Mouse (Mus musculus) cerebellum, adult 9-10 months (tissue): ENCODE data around the gene Nav3.

Experiments
- DNase-seq: peaks from one replicate; pipeline ENCODE4 v3.0.0; 2022

Nav3 gene

DNA sequence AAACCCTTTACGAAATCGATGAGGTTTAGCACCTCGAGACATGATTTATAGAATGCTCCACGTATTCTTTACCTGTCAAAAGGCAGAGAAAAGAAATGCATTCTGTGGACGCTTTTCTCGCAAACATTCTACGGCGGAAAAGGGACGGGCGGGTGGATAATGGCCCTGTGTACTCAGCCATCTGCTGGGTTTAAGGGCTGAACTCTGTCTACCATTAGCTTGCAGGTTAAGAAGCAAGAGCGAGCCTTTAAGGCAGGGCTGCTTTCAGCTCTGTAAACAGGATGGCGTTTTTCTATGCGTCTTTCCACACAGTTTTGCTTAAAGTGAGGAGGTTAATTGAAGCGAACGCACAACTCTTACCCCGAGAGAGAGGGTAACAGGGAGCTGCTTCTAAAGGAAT, 818.3 kb downstream of the Nav3 start:
- no peak for DNase-seq
